Mouse (Mus musculus): ENCODE results near the gene Trpm1.
"Not testable (repeated sequence)": the region's sequence is repeated elsewhere in the genome, so short reads cannot be mapped to it uniquely, and the experiment has no call there.

Gene Trpm1

GRCm38 (mm10) chr7:64153535-64153934 is at the start of gene Trpm1:
Gene Trpm1 (plus strand): TSS chr7:64153835.
- ChIA-PET CTCF (no interaction called here), POLR2A (interaction anchor here in 1 of 4 experiments (1.0 to 4.5 kb wide), 2 partner anchors 31 to 100 kb away, joined by 3 to 27 read pairs; no protein-coding TSS in a partner anchor)

- POLR2A ChIA-PET: no interaction called here
Observed at GRCm38 (mm10) chr7:64122131-64122715, 31.4 kb upstream of the Trpm1 start.

GRCm38 (mm10) chr7:64123721-64124120 is 29.9 kb upstream of the Trpm1 start:
- POLR2A ChIA-PET: no interaction called here

More at GRCm38 (mm10) chr7:64122131-64122715, 31.4 kb upstream of the Trpm1 start:
- CTCF ChIA-PET: no interaction called here

GRCm38 (mm10) chr7:64125994-64126393 is 27.6 kb upstream of the Trpm1 start:
- CTCF ChIA-PET: not testable (repeated sequence)
- POLR2A ChIA-PET: interaction anchor here in 1 of 4 experiments (0.7 kb wide), 1 partner anchor 9 kb away, joined by 3 read pairs; no protein-coding TSS in a partner anchor

More at GRCm38 (mm10) chr7:64123721-64124120, 29.9 kb upstream of the Trpm1 start:
- CTCF ChIA-PET: interaction anchor here in 1 of 4 experiments (0.5 kb wide), 1 partner anchor 1201 kb away, joined by 3 read pairs; no protein-coding TSS in a partner anchor

GRCm38 (mm10) chr7:64139866-64140265 is 13.8 kb upstream of the Trpm1 start:
- POLR2A ChIA-PET: interaction anchor here in 2 of 4 experiments (0.5 to 1.0 kb wide), 2 partner anchors 16 to 72 kb away, joined by 4 to 5 read pairs; no protein-coding TSS in a partner anchor
- CTCF ChIA-PET: interaction anchor here in 1 of 4 experiments (0.7 kb wide), 1 partner anchor 185 kb away, joined by 4 read pairs; no protein-coding TSS in a partner anchor

GRCm38 (mm10) chr7:64141301-64142032 is 12.2 kb upstream of the Trpm1 start:
- ChIA-PET CTCF (interaction anchor here in 2 of 4 experiments (1.1 to 1.9 kb wide), 2 partner anchors 9 to 14 kb away, joined by 4 to 6 read pairs; no protein-coding TSS in a partner anchor), POLR2A (interaction anchor here in 3 of 4 experiments (0.7 to 1.4 kb wide), 6 partner anchors 9 to 360 kb away, joined by 3 to 5 read pairs (median 4); no protein-coding TSS in a partner anchor)

GRCm38 (mm10) chr7:64149337-64149736 is 4.3 kb upstream of the Trpm1 start:
- POLR2A ChIA-PET: interaction anchor here in 3 of 4 experiments (0.6 to 4.5 kb wide), 7 partner anchors 10 to 224 kb away, joined by 3 to 27 read pairs (median 3); no protein-coding TSS in a partner anchor
- CTCF ChIA-PET: interaction anchor here in 2 of 4 experiments (0.6 to 0.7 kb wide), 3 partner anchors 77 to 120 kb away, joined by 3 to 7 read pairs (median 5); no protein-coding TSS in a partner anchor

GRCm38 (mm10) chr7:64149747-64150146 is 3.9 kb upstream of the Trpm1 start:
- ChIA-PET POLR2A (interaction anchor here in 3 of 4 experiments (0.6 to 4.5 kb wide), 8 partner anchors 8 to 235 kb away, joined by 3 to 27 read pairs (median 4); no protein-coding TSS in a partner anchor), CTCF (interaction anchor here in 2 of 4 experiments (0.6 to 0.7 kb wide), 3 partner anchors 77 to 121 kb away, joined by 3 to 7 read pairs (median 5); no protein-coding TSS in a partner anchor)

GRCm38 (mm10) chr7:64150436-64151080 is 3.1 kb upstream of the Trpm1 start:
- CTCF ChIA-PET: interaction anchor here in 2 of 4 experiments (0.8 to 1.4 kb wide), 2 partner anchors 9 to 397 kb away, joined by 3 to 4 read pairs; no protein-coding TSS in a partner anchor
- POLR2A ChIA-PET: interaction anchor here in 3 of 4 experiments (0.6 to 4.5 kb wide), 11 partner anchors 9 to 235 kb away, joined by 3 to 27 read pairs (median 4); partner anchors contain the start of gene Fan1 (in 1 of the 3)

- ChIA-PET CTCF (interaction anchor here in 3 of 4 experiments (0.9 to 2.0 kb wide), 9 partner anchors 10 to 403 kb away, joined by 3 to 11 read pairs (median 5); no protein-coding TSS in a partner anchor), POLR2A (interaction anchor here in 3 of 4 experiments (0.6 to 8.0 kb wide), 15 partner anchors 11 to 198 kb away, joined by 3 to 73 read pairs (median 3); partner anchors contain the start of gene Mtmr10 (in 1 of the 3))
Observed at GRCm38 (mm10) chr7:64155226-64155625, 1.6 kb downstream of the Trpm1 start.

GRCm38 (mm10) chr7:64155687-64156086 is 2.1 kb downstream of the Trpm1 start:
- POLR2A ChIA-PET: interaction anchor here in 3 of 4 experiments (0.6 to 8.0 kb wide), 15 partner anchors 11 to 250 kb away, joined by 3 to 73 read pairs (median 3); partner anchors contain the start of gene Mtmr10 (in 1 of the 3)

GRCm38 (mm10) chr7:64156271-64156911 is 2.8 kb downstream of the Trpm1 start:
- CTCF ChIA-PET: interaction anchor here in 3 of 4 experiments (0.6 to 2.0 kb wide), 7 partner anchors 10 to 404 kb away, joined by 3 to 11 read pairs (median 4); no protein-coding TSS in a partner anchor
- POLR2A ChIA-PET: interaction anchor here in 3 of 4 experiments (0.6 to 8.0 kb wide), 7 partner anchors 17 to 1488 kb away, joined by 3 to 73 read pairs (median 5); no protein-coding TSS in a partner anchor

More at GRCm38 (mm10) chr7:64155687-64156086, 2.1 kb downstream of the Trpm1 start:
- CTCF ChIA-PET: interaction anchor here in 3 of 4 experiments (0.6 to 2.0 kb wide), 10 partner anchors 9 to 404 kb away, joined by 3 to 11 read pairs (median 4); no protein-coding TSS in a partner anchor

- POLR2A ChIA-PET: interaction anchor here in 3 of 4 experiments (0.6 to 8.0 kb wide), 12 partner anchors 9 to 1487 kb away, joined by 3 to 73 read pairs (median 5); partner anchors contain the start of genes Mcee (in 1 of the 3) and Mphosph10 (in 1 of the 3)
- CTCF ChIA-PET: interaction anchor here in 1 of 4 experiments (0.6 to 0.8 kb wide), 3 partner anchors 96 to 207 kb away, joined by 3 to 4 read pairs (median 3); no protein-coding TSS in a partner anchor
Observed at GRCm38 (mm10) chr7:64156918-64157690, 3.5 kb downstream of the Trpm1 start.

GRCm38 (mm10) chr7:64158281-64159055 is 4.8 kb downstream of the Trpm1 start:
- POLR2A ChIA-PET: interaction anchor here (0.5 to 8.0 kb wide), 21 partner anchors 8 to 1696 kb away, joined by 3 to 73 read pairs (median 6); partner anchors contain the start of genes Fan1 (in 1 of the 4), Mcee (in 1 of the 4), Mphosph10 (in 1 of the 4) and Mtmr10 (in 1 of the 4)
- CTCF ChIA-PET: interaction anchor here in 2 of 4 experiments (0.6 to 0.8 kb wide), 3 partner anchors 10 to 181 kb away, joined by 3 to 8 read pairs (median 4); no protein-coding TSS in a partner anchor

- CTCF ChIA-PET: interaction anchor here in 1 of 4 experiments (0.8 kb wide), 1 partner anchor 32 kb away, joined by 3 read pairs; no protein-coding TSS in a partner anchor
- POLR2A ChIA-PET: interaction anchor here (0.5 to 8.0 kb wide), 26 partner anchors 8 to 485 kb away, joined by 3 to 73 read pairs (median 5); partner anchors contain the start of genes Fan1 (in 1 of the 4), Mcee (in 1 of the 4), Mphosph10 (in 1 of the 4) and Mtmr10 (in 1 of the 4)
Observed at GRCm38 (mm10) chr7:64159056-64159542, 5.5 kb downstream of the Trpm1 start.

Measured in embryonic stem cell, embryonic (primary cell).